Mouse (Mus musculus): ENCODE data around the gene Rnf7. TPM values are rescaled to one million over a fixed set of nuclear protein-coding genes. Genes with fewer than 3 reads are reported as not detected.

Rnf7 gene
- polyA plus RNA-seq, 1 experiment = 115 TPM

DNA sequence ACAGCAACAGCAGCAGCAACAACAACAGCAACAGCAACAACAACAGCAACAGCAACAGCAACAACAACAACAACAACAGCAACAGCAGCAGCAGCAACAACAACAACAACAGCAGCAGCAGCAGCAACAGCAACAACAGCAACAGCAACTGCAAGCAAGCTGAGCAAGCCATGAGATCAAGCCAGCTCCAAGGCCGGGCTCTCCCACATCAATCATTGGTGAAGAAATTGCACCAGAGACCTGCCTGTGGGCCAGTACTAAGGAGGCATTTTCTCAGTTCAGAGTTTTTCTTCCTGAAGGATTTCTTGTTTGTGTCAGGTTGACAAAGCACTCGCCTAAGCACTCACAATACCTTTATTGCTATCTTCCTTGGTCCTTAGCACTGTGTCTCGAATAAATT, 38.3 kb upstream of the Rnf7 start:
- Histone ChIP-seq H3K27me3 (ENCODE audit: control insufficient read depth, insufficient read depth, low read length, poor library complexity, severe bottlenecking) (no peaks in the 10 kb centered on the region), H3K36me3 (ENCODE audit: control insufficient read depth, insufficient read depth, low read length, poor library complexity, severe bottlenecking) (no peaks in the 10 kb centered on the region), H3K4me1 (ENCODE audit: control insufficient read depth, insufficient read depth, low read length) (no peaks in the 10 kb centered on the region), H3K9ac (ENCODE audit: low read depth, poor library complexity, severe bottlenecking) (no peak overlapping the region), H3K4me3 (ENCODE audit: low read depth, low read length) (no peak overlapping the region), H3K9me3 (replicated peaks; ENCODE audit: control insufficient read depth, insufficient read depth, low read length, poor library complexity, severe bottlenecking) (no peaks in the 10 kb centered on the region), H3K27ac (ENCODE audit: insufficient read depth, low read length) (no peak overlapping the region)
- no peak for TF ChIP-seq POLR2A (IDR thresholded peaks at IDR 0.05; ENCODE audit: insufficient read depth, low read length)
- TF ChIP-seq CTCF (IDR thresholded peaks at IDR 0.05; ENCODE audit: low read depth, low read length) = no peak
- no peak for TF ChIP-seq EP300 (IDR thresholded peaks at IDR 0.05; ENCODE audit: insufficient read depth, low read depth, low read length)

DNA sequence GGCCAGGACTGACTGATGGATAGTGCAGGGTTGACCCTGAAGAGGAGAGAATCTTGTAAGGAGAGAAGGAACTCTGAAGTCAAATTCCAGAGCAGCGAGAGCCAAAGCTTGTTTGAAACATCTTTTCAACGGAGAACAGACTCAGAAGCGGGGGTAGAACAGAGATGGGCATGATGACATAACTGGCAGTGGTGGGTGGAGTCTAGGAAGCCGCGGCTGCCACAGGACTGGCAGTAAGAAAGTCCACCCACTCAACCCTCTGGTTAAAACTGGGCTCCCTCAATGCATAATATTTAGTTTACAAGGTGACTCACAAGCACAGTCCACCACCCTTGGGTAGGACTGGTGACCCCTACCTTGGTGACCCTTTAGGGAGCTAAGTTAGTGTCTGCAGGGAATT, 37.3 kb upstream of the Rnf7 start:
- H3K27me3 ChIP-seq (ENCODE audit: control insufficient read depth, insufficient read depth, low read length, poor library complexity, severe bottlenecking) = no peaks in the 10 kb centered on the region
- H3K9ac ChIP-seq (ENCODE audit: low read depth, poor library complexity, severe bottlenecking) = no peak overlapping the region
- H3K4me3 ChIP-seq (ENCODE audit: low read depth, low read length) = no peak overlapping the region
- TF ChIP-seq CTCF (IDR thresholded peaks at IDR 0.05; ENCODE audit: low read depth, low read length) = no peak
- no peak for TF ChIP-seq EP300 (IDR thresholded peaks at IDR 0.05; ENCODE audit: insufficient read depth, low read depth, low read length)
- TF ChIP-seq POLR2A (IDR thresholded peaks at IDR 0.05; ENCODE audit: insufficient read depth, low read length) = no peak
- H3K27ac ChIP-seq (ENCODE audit: insufficient read depth, low read length) = no peak overlapping the region
- no peaks in the 10 kb centered on the region for H3K4me1 ChIP-seq (ENCODE audit: control insufficient read depth, insufficient read depth, low read length)
- no peaks in the 10 kb centered on the region for H3K9me3 ChIP-seq (replicated peaks; ENCODE audit: control insufficient read depth, insufficient read depth, low read length, poor library complexity, severe bottlenecking)
- no peaks in the 10 kb centered on the region for H3K36me3 ChIP-seq (ENCODE audit: control insufficient read depth, insufficient read depth, low read length, poor library complexity, severe bottlenecking)

- Histone ChIP-seq H3K36me3 (ENCODE audit: control insufficient read depth, insufficient read depth, low read length, poor library complexity, severe bottlenecking) (no peaks in the 10 kb centered on the region), H3K4me1 (ENCODE audit: control insufficient read depth, insufficient read depth, low read length) (no peaks in the 10 kb centered on the region), H3K4me3 (ENCODE audit: low read depth, low read length) (no peak overlapping the region), H3K9ac (ENCODE audit: low read depth, poor library complexity, severe bottlenecking) (no peak overlapping the region), H3K9me3 (replicated peaks; ENCODE audit: control insufficient read depth, insufficient read depth, low read length, poor library complexity, severe bottlenecking) (no peaks in the 10 kb centered on the region), H3K27me3 (ENCODE audit: control insufficient read depth, insufficient read depth, low read length, poor library complexity, severe bottlenecking) (no peaks in the 10 kb centered on the region), H3K27ac (ENCODE audit: insufficient read depth, low read length) (no peak overlapping the region)
- TF ChIP-seq CTCF (IDR thresholded peaks at IDR 0.05; ENCODE audit: low read depth, low read length) (no peak), EP300 (IDR thresholded peaks at IDR 0.05; ENCODE audit: insufficient read depth, low read depth, low read length) (no peak), POLR2A (IDR thresholded peaks at IDR 0.05; ENCODE audit: insufficient read depth, low read length) (no peak)
Observed at GRCm38 (mm10) chr9:96514278-96514677, 35.8 kb upstream of the Rnf7 start.

GRCm38 (mm10) chr9:96506011-96506498, 27.6 kb upstream of the Rnf7 start:
- no peaks in the 10 kb centered on the region for H3K36me3 ChIP-seq (ENCODE audit: control insufficient read depth, insufficient read depth, low read length, poor library complexity, severe bottlenecking)
- H3K9me3 ChIP-seq (replicated peaks; ENCODE audit: control insufficient read depth, insufficient read depth, low read length, poor library complexity, severe bottlenecking) = no peaks in the 10 kb centered on the region
- H3K4me3 ChIP-seq (ENCODE audit: low read depth, low read length) = no peak overlapping the region
- H3K4me1 ChIP-seq (ENCODE audit: control insufficient read depth, insufficient read depth, low read length) = peaks cover 3% of the 10 kb centered on the region
- no peak overlapping the region for H3K9ac ChIP-seq (ENCODE audit: low read depth, poor library complexity, severe bottlenecking)
- H3K27ac ChIP-seq (ENCODE audit: insufficient read depth, low read length) = no peak overlapping the region
- H3K27me3 ChIP-seq (ENCODE audit: control insufficient read depth, insufficient read depth, low read length, poor library complexity, severe bottlenecking) = no peaks in the 10 kb centered on the region
- no peak for TF ChIP-seq CTCF (IDR thresholded peaks at IDR 0.05; ENCODE audit: low read depth, low read length)
- TF ChIP-seq EP300 (IDR thresholded peaks at IDR 0.05; ENCODE audit: insufficient read depth, low read depth, low read length) = no peak
- no peak for TF ChIP-seq POLR2A (IDR thresholded peaks at IDR 0.05; ENCODE audit: insufficient read depth, low read length)

DNA sequence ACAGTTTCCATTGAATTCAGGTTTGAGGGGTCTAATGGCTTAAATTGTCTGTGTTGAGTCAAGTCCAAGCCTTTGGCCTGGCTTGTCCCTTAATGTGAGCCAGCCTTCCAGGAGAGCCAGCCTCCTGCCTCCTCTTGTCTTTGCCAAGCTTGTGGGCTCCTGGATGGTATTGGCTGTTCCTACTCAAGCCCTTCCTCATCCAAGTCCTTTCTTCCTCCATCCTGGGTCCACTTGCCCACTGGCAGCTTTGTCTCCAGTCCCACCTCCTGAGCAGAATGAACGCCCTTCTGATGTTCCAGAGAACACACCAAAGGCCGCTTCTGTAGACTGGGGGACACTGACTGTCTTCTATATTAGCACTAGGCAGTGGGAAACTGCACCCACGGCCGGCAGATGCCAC, 26.7 kb upstream of the Rnf7 start:
- no peaks in the 10 kb centered on the region for H3K9me3 ChIP-seq (replicated peaks; ENCODE audit: control insufficient read depth, insufficient read depth, low read length, poor library complexity, severe bottlenecking)
- H3K4me1 ChIP-seq (ENCODE audit: control insufficient read depth, insufficient read depth, low read length) = peaks cover 3% of the 10 kb centered on the region
- no peaks in the 10 kb centered on the region for H3K27me3 ChIP-seq (ENCODE audit: control insufficient read depth, insufficient read depth, low read length, poor library complexity, severe bottlenecking)
- no peak overlapping the region for H3K4me3 ChIP-seq (ENCODE audit: low read depth, low read length)
- no peak overlapping the region for H3K9ac ChIP-seq (ENCODE audit: low read depth, poor library complexity, severe bottlenecking)
- H3K36me3 ChIP-seq (ENCODE audit: control insufficient read depth, insufficient read depth, low read length, poor library complexity, severe bottlenecking) = no peaks in the 10 kb centered on the region
- H3K27ac ChIP-seq (ENCODE audit: insufficient read depth, low read length) = no peak overlapping the region
- no peak for TF ChIP-seq CTCF (IDR thresholded peaks at IDR 0.05; ENCODE audit: low read depth, low read length)
- no peak for TF ChIP-seq POLR2A (IDR thresholded peaks at IDR 0.05; ENCODE audit: insufficient read depth, low read length)
- TF ChIP-seq EP300 (IDR thresholded peaks at IDR 0.05; ENCODE audit: insufficient read depth, low read depth, low read length) = no peak

GRCm38 (mm10) chr9:96504116-96504895, 25.8 kb upstream of the Rnf7 start:
- TF ChIP-seq CTCF (IDR thresholded peaks at IDR 0.05; ENCODE audit: low read depth, low read length) = peak; percentile 29
- no peak for TF ChIP-seq EP300 (IDR thresholded peaks at IDR 0.05; ENCODE audit: insufficient read depth, low read depth, low read length)
- H3K9me3 ChIP-seq (replicated peaks; ENCODE audit: control insufficient read depth, insufficient read depth, low read length, poor library complexity, severe bottlenecking) = no peaks in the 10 kb centered on the region
- H3K27me3 ChIP-seq (ENCODE audit: control insufficient read depth, insufficient read depth, low read length, poor library complexity, severe bottlenecking) = no peaks in the 10 kb centered on the region
- H3K4me3 ChIP-seq (ENCODE audit: low read depth, low read length) = peak overlapping the region; percentile 44
- no peaks in the 10 kb centered on the region for H3K36me3 ChIP-seq (ENCODE audit: control insufficient read depth, insufficient read depth, low read length, poor library complexity, severe bottlenecking)
- H3K27ac ChIP-seq (ENCODE audit: insufficient read depth, low read length) = no peak overlapping the region
- H3K9ac ChIP-seq (ENCODE audit: low read depth, poor library complexity, severe bottlenecking) = no peak overlapping the region
- H3K4me1 ChIP-seq (ENCODE audit: control insufficient read depth, insufficient read depth, low read length) = peaks cover 3% of the 10 kb centered on the region

Data from ES-Bruce4 (cell line).